In the genomic region with DNA sequence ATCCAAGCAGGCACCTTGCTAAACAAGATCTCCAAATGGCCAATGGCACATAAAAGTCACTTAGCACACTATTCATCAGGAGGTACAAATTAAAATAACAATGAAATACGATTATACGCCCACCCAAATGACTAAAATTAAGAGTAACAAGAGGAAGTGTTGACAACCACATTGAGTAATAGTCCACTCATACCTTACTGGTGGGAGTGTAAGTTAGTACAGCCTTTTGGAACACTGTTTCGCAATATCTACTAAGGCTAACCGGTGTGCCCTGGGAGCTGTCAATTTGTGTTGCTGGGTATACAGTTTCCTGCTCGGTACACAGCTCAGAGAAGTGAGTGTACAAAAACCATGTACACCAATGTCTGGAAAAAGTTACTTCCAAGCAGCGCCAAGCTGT, we compare ENCODE assay signal across 24 mouse cellular contexts.
DNase-seq lines count a peak whose midpoint lies in the region; ATAC-seq and TF ChIP-seq lines count a peak whose summit lies in the region.
"Had no signal": no experiment of that assay in that cellular context is flagged by ENCODE, and none has a peak within 500 bp of the region (broad histone marks: within the 10 kb centered on the region; RNA-seq: fewer than 3 reads in every experiment).

No protein-coding gene starts in this region.

- no peak for TF ChIP-seq RAD21 in CH12.LX (IDR thresholded peaks at IDR 0.05; ENCODE audit: low read depth, low read length)

- H3K79me2 ChIP-seq in CH12.LX (replicated peaks; ENCODE audit: control insufficient read depth, extremely low read depth, insufficient read depth, poor library complexity, severe bottlenecking) = no peaks in the 10 kb centered on the region

- DNase-seq in 3T3-L1 (ENCODE audit: low read depth, low spot score) (peak; percentile 52), CH12.LX (ENCODE audit: extremely low read depth) (peak; percentile 6)
- DNase-seq in gonadal fat pad, adult 2 months (ENCODE audit: low read depth) = peak; percentile 85
- DNase-seq in urinary bladder, postnatal 25 days (ENCODE audit: low spot score) = no peak
- DNase-seq in spleen, postnatal 10 days (ENCODE audit: low spot score in 2 of 2) = no peak
- no peak for DNase-seq in T-cell, adult 2 months (ENCODE audit: low spot score)
- DNase-seq: adrenal gland, adult 8-10 months; B cell, adult 2 months; cerebellum, adult 11 months; cerebellum, postnatal 14 days; gastrocnemius, postnatal 14 days; heart, postnatal 4 days; kidney, adult 8-10 months; kidney, postnatal 25 days; layer of hippocampus, adult 9-11 months; thymus, adult 18-20 months had no signal

- no peaks in the 10 kb centered on the region for H3K27me3 ChIP-seq in intestine, postnatal 0 days (replicated peaks; ENCODE audit: control insufficient read depth, insufficient read depth, low read length)
- no peaks in the 10 kb centered on the region for H3K27me3 ChIP-seq in intestine, embryonic 15.5 days (replicated peaks)
- no peaks in the 10 kb centered on the region for H3K27me3 ChIP-seq in CH12.LX (replicated peaks)
- H3K27me3 ChIP-seq: limb, embryonic 12.5 days; lung, embryonic 15.5 days; neural tube, embryonic 15.5 days had no signal

- no peak for TF ChIP-seq POLR2A in CH12.LX (IDR thresholded peaks at IDR 0.05; ENCODE audit: low read depth, low read length)

- dilution Hi-C loops in CH12.LX (cut with MboI; ENCODE audit: extremely low pct_ligation_motif_present, extremely low pct_unique_long_range_greater_than_20kb, low sequenced_read_pairs) = no loop called here

- in situ Hi-C loops in CH12.LX (cut with MboI; ENCODE audit: low pct_ligation_motif_present, low pct_unique_long_range_greater_than_20kb, low sequenced_read_pairs) = no loop called here

- 0 out of 2 replicates have a peak, but pooled peaks have one; percentile 41 for ATAC-seq in intestine, postnatal 0 days
- ATAC-seq in intestine, embryonic 15.5 days = no peak
- ATAC-seq: hindbrain, postnatal 0 days had no signal

- no peak for TF ChIP-seq CTCF in intestine, postnatal 0 days (IDR thresholded peaks at IDR 0.05; ENCODE audit: low read depth)
- no peak for TF ChIP-seq CTCF in CH12.LX (conservative IDR thresholded peaks at IDR 0.05 in 1 of 2, IDR thresholded peaks at IDR 0.05 in 1 of 2; ENCODE audit: low read depth in 2 of 2, low read length in 2 of 2)

- H3K36me3 ChIP-seq in intestine, postnatal 0 days (ENCODE audit: control insufficient read depth, insufficient read depth) = no peaks in the 10 kb centered on the region
- no peaks in the 10 kb centered on the region for H3K36me3 ChIP-seq in intestine, embryonic 15.5 days
- no peaks in the 10 kb centered on the region for H3K36me3 ChIP-seq in CH12.LX (replicated peaks in 1 of 2; ENCODE audit: control insufficient read depth in 1 of 2, insufficient read depth in 1 of 2, low read length in 1 of 2)
- H3K36me3 ChIP-seq: limb, embryonic 12.5 days; lung, embryonic 15.5 days; neural tube, embryonic 15.5 days had no signal

- no peak overlapping the region for H3K27ac ChIP-seq in intestine, postnatal 0 days (ENCODE audit: low read depth, low read length)
- H3K27ac ChIP-seq in intestine, embryonic 15.5 days = no peak overlapping the region
- H3K27ac ChIP-seq in CH12.LX (ENCODE audit: insufficient read depth, low read depth) = no peak overlapping the region
- H3K27ac ChIP-seq: hindbrain, postnatal 0 days; limb, embryonic 12.5 days; lung, embryonic 15.5 days; neural tube, embryonic 15.5 days had no signal

- WGBS in intestine, postnatal 0 days = 71% methylated on average over 6 of the region's 6 CpGs
- 81% methylated on average over 6 of the region's 6 CpGs for WGBS in intestine, embryonic 15.5 days

- H3K9me3 ChIP-seq in intestine, postnatal 0 days (ENCODE audit: control insufficient read depth) = no peaks in the 10 kb centered on the region
- H3K9me3 ChIP-seq in intestine, embryonic 15.5 days = no peaks in the 10 kb centered on the region
- no peaks in the 10 kb centered on the region for H3K9me3 ChIP-seq in CH12.LX (replicated peaks; ENCODE audit: low read length)
- H3K9me3 ChIP-seq: lung, embryonic 15.5 days; neural tube, embryonic 15.5 days had no signal

- no peak overlapping the region for H3K4me2 ChIP-seq in intestine, postnatal 0 days (replicated peaks; ENCODE audit: low read depth)
- H3K4me2 ChIP-seq in intestine, embryonic 15.5 days (replicated peaks) = no peak overlapping the region
- H3K4me2 ChIP-seq in CH12.LX (ENCODE audit: insufficient read depth, low read depth, poor library complexity, severe bottlenecking) = no peak overlapping the region; the same call in 1 of the 2 replicates
- H3K4me2 ChIP-seq: limb, embryonic 12.5 days; lung, embryonic 15.5 days; midbrain, embryonic 11.5 days; neural tube, embryonic 15.5 days had no signal

- no peak; the same call in 1 of the 2 replicates for TF ChIP-seq EP300 in CH12.LX (IDR thresholded peaks at IDR 0.05; ENCODE audit: low read length)

- H3K9ac ChIP-seq in intestine, postnatal 0 days (ENCODE audit: low read depth, low read length) = no peak overlapping the region
- no peak overlapping the region for H3K9ac ChIP-seq in intestine, embryonic 15.5 days
- no peak overlapping the region for H3K9ac ChIP-seq in CH12.LX (ENCODE audit: insufficient read depth, low read depth)
- H3K9ac ChIP-seq: limb, embryonic 12.5 days; lung, embryonic 15.5 days; neural tube, embryonic 15.5 days had no signal

- H3K4me1 ChIP-seq in intestine, postnatal 0 days (replicated peaks; ENCODE audit: control insufficient read depth, insufficient read depth, low read length) = no peaks in the 10 kb centered on the region
- no peaks in the 10 kb centered on the region for H3K4me1 ChIP-seq in intestine, embryonic 15.5 days (replicated peaks)
- H3K4me1 ChIP-seq in CH12.LX (ENCODE audit: control insufficient read depth in 1 of 2, insufficient read depth in 2 of 2) = peaks cover 7 to 9% of the 10 kb centered on the region in 2 experiments; a peak in 2 of 4 replicates
- H3K4me1 ChIP-seq: limb, embryonic 12.5 days; neural tube, embryonic 15.5 days had no signal

- no peak overlapping the region for H3K4me3 ChIP-seq in intestine, postnatal 0 days (ENCODE audit: low read depth, low read length)
- H3K4me3 ChIP-seq in intestine, embryonic 15.5 days (replicated peaks) = no peak overlapping the region
- H3K4me3 ChIP-seq in CH12.LX (replicated peaks in 1 of 3; ENCODE audit: low read depth in 2 of 3, low read length in 2 of 3, poor library complexity in 1 of 3) = no peak overlapping the region
- H3K4me3 ChIP-seq: erythroblast, embryonic 14.5 days; limb, embryonic 12.5 days; lung, embryonic 15.5 days; neural tube, embryonic 15.5 days had no signal

TF ChIP-seq in CH12.LX, 34 proteins besides CTCF, POLR2A, EP300 and RAD21:
- TF ChIP-seq ETS1 (conservative IDR thresholded peaks at IDR 0.05; ENCODE audit: low read depth, low read length) = no peak
- TF ChIP-seq IRF4 (IDR thresholded peaks at IDR 0.05; ENCODE audit: low read depth, low read length) = peak; percentile 27; the same call in 1 of the 2 replicates

Comparison
In these comparisons a context has a peak if more than half of its experiments do, and no peak if none do; other contexts are left out.
1. DNase-seq: peak in 3T3-L1 (single experiment), CH12.LX (single experiment) and gonadal fat pad, adult 2 months (single experiment); none in urinary bladder, postnatal 25 days (single experiment), spleen, postnatal 10 days (0 of 2) and T-cell, adult 2 months (single experiment).